Mouse (Mus musculus) c-Kit-positive CD71-positive TER-119-negative erythroid progenitor cells, embryonic 14.5 days (primary cell): ENCODE data around the gene Clic1.
"Not testable (repeated sequence)": the region's sequence is repeated elsewhere in the genome, so short reads cannot be mapped to it uniquely, and the experiment has no call there.

ENCODE experiments used
- DNase-seq: peaks from one replicate; pipeline ENCODE4 v3.0.0-alpha.2; 2013; ENCODE audit warnings: low read depth

The Clic1 gene

DNA sequence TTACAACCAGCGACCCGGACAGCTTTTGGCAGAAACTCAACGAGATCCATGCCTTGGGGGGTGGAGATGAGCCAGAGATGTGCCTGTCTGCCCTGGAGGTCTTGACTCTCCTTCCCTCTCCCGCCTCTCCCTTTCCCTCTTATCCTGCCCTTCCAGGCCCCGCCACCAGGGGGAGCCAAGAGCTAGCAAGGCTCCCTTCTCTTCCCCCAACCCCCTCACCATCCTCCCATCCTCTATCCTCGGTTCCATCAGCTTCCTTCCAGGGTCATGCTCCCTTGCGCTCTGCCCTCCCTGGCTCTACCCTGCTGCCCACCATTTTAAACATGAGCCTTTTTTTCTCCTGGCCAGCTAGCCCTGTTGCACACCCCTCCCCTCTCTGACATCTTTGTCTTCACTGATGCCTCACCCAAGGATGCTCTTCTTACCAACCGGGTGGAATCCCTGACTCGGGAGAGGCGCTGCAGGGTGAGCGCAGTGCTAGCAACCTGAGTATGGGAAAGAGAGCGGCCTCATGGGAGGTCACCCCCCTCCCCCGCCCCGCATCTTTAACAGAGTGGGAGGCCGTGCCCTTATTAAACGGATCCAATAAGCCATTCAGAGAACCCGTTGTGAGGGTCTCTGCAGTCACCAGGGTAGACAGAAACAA lies 28.5 kb upstream of the Clic1 start:
- peak; percentile 81 for DNase-seq

DNA sequence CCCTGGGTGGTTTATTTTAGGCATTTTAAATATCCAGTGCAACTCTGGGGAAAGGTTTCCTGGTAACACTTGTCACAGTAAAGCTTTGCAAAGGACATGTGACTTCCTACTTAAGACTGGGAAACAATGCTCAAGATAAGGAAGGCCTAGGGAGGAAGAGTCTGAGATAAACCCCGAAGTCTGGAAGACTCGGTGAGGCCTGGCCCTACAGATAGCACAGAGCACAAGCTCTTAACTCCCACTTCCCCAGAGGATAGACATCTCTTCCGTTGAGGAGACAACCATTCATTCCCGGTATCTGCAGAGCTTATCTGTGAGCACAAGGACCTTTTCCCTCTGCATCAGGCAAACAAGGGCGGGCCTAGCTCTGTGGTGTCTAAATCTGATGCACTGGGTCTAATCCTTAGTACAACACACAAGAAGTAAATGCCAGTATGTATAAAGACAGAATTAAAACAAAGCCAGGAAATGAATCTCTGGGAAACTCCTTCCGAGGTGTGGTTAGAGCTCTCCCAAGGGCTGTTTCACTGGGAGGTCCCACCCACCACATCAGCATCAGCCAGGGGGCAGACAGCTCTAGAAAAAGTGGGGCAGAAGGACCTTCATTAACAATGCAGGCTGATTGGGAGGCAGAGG lies 27.8 kb upstream of the Clic1 start:
- DNase-seq: peak; percentile 85

DNA sequence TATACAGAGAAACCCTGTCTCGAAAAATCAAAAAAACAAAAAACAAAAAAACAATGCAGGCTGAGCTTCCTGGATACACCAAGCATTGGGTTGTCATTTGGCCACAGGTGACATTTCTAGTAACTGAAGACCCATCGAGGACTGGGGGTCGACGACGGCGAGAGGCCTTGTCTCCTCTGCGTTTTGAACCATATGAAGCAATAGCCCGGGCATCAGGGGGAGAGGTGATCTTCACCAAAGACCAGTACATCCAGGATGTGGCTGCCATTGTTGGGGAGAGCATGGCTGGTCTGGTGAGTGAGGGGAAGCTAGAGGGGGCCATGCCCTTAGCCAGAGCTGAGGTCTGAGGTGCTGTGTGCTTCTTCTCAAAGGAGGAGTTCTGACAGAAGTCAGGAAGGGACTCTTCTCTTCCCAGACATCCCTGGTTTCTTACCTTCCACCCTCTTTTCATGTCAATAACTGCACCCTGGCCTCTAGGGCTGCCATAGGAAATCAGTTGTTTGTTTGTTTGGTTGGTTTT lies 27.2 kb upstream of the Clic1 start:
- no peak for DNase-seq

DNA sequence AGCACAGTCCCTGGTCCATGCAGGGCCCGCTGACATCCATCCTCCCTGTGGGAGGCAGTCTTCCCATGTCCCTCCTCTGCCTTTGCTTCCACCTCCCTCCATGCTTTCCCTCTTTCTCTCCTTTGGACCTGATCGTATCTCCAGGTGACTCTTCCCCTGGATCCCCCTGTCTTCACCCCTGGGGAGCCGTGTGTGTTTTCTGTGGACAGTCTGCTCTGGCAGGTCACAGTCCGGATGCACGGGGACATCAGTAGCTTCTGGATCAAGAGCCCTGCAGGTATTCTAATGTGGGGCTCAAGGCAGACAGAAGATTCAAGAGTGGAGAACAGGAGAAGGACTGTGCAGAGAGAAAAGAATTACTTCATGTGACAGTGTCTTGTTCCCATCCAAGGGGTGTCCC lies 26.5 kb upstream of the Clic1 start:
- no peak for DNase-seq

DNA sequence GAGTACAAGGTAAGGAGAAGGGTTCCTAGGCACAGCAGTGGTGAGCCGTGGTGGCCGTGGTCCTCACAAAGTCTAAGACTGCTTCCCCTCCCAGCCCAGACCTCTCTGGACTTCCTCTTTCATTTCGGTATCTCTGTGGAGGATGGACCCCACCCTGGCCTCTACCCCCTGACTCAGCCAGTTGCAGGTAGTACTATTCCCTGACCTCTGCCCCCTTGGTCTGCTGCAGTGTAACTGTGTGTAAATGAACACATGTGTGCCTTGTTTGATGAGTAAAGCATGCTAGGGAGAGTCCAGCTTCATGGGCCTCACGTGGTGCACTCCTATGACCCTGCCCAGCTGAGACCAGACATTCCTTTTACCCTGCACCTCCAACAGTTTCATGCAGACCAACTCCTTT lies 26.0 kb upstream of the Clic1 start:
- no peak for DNase-seq

DNA sequence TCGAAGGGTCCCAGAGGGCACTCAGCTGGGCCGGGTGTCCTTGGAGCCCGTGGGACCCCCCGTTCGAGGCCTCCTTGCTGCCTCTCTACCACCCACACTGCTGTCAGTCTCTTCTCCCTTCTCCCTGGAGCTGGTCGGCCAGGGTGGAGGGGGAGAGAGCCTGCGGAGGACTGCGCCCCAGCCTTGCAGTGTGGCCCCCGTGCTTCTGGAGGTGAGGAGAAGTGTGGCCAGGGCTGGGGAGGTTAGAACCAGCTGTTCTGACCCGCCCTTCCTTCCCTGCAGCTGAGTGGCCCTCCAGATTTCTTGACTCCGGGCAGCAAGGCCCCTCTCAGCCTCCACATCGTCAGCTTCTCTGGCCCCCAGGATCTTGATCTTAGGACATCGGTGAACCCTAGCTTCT lies 25.5 kb upstream of the Clic1 start:
- no peak for DNase-seq

DNA sequence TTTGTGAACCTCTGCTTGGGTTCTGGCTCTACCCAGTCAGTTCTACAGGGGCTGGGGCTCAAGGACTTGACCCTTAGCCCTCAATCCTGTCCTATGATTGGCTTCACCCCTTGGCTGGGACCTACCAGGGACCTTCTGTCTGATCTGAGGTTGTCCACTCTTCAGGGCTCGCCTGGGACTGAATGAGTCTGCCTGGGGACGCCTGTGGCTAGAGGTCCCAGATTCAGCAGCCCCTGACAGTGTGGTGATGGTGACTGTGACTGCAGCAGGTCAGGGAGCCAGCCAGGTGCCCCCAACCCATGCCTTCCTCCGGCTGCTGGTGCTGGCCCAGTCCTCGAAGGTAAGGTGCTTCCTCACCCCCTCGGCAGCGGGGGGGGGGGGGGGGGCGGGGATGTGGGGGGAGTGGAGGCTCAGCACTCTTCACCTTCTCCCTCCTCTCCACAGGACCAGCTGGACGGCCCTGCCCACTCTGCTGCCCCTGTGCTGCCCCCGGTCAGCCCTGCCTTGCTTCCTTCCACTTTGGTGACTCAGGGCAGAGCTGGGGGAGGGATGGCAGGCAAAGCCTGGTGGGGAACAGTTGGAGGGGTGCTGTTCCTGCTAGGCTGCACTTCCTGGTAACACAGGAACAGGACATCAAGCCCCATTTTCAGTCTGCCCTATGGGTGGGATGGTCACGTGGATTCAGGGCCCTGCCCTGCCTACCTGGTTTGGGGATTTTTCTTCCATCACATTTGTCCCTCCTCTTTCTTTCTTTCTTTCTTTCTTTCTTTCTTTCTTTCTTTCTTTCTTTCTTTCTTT lies 24.9 kb upstream of the Clic1 start:
- no peak for DNase-seq

DNA sequence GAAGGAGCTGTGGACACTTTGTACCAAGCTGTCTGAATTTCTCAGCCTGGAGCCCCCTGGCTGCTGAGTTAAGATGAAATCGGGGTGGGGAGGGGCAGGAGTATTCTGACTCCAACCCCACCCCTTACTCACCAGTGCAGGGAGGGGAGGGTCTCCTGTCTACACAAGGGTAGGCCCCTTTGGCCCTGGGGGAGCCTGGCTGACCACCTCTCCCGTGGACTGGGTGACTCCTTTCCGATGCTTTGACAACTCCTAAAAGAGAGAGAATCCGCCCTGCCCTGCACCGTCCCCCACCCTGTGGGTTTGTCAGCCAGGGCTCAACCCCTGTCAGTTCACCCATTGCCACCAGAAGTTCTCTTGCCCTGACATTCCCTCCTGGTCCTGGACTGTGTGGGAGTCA lies 23.6 kb upstream of the Clic1 start:
- no peak for DNase-seq

DNA sequence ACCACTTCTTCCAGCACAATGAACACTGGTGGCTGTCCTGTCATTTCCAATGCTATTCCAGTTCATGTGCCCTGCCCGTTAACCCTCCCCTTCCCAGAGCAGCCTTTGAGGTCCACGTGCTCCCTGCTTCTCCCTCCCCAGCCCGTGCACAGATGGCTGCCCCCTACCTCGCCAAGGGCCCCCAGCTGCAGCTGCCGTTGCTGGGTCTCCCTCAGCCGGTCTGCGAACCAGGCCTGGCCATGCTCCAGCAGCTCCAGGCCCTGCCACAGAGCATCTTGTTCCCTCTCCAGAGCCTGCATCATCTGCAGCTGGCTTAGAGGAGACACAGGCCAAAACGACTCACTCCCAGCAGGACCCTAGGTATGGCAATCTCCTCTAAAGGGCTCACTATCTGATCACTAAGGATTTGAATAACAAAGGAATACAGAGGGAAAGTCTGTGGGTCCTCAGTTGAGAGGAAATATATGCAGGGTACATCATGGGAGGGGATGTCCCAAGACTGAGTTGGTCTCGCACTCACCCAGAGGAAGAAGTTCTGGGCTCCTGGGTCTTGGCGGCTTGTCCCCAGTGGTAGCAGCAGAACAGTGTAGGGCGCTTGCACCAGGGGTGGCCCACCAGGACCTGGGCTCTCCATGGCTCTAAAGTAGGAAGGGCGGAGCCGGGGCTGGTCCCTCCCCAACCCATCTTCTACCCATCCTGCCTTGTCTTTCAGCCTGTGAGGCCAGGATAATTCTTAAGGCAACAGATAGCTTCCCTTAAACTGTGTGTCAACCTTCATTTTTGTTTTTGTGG lies 22.3 kb upstream of the Clic1 start, which contains the start of gene Sapcd1:
Sapcd1 (minus strand) TSS at position 740 of the 792 bp plus-strand sequence.
- DNase-seq: no peak

DNA sequence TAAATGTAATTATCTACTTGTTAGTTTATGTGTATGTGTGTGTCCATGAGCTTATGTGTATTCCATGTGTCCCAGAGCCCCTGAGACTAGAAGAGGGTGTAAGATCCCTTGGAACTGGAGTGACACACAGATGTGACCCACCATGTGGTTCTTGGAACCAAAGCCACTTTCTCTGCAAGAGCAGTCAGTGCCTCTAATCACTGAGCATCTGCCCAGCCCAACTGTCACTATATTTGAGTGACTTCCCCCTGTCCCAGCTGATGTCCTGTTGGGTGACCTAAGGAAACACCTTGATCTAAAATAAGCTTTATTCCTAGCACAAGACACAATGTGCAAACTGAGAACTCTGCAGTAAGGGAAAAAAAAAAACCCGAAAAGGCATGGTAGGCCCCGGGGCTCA lies 21.5 kb upstream of the Clic1 start:
- DNase-seq: no peak

DNA sequence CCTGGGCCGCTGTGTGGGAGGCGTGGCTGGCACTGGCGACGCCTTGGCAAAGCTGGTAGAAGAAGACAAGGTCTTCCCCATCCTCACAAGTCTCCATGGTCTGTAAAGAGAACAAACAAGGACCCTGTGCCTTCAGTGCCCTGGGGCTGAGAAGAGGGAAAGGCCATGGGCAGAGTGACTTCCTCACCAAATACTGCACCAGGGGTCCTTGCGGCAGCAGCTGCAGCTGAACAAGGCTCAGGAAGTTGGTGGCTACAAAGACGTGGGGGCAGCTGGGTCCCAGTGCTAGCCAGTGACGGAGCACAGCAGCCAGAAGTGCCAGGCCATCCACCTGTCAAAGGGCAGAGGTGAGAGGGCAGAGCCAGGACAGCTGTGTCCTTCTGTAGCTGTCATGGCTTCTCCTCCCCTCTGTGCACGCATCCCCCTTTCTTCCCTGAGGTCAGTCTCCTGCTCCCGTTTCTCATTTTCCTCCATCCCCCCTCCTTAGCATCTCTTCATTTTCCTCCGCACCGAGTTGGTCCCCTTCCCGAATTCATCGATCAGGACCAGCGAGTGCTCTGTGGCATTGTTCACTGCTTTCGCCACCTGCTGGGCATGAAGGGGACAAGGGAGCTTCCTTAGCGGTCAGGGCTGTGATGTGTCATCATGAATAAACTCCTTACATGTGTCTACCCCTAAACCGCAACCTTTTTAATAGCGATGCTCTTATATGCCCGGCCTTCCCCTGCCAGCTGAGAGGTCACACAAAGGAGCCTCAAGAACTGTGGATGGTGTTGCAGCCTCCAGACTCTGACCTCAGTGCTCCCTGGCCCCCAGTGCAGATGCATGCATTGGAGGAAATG lies 19.9 kb upstream of the Clic1 start:
- no peak for DNase-seq

DNA sequence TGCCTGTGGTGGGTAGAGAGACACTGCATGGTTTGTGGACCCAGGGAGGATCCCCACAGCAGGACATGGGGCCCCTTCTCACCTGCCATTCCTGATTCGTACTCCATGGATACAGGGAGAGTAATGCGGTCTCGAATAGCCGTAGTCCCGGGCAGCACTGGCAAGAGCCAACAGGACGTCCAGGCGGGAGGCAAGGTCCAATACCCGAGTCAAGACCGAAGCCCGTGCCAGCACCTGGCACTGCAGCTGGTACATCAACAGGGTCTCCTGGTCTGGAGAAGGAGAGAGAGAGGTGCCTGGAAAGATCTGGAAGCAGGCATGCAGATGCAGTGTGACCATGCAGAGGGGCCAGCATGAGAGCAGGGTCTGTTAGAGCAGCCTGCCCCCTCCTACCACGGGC lies 18.5 kb upstream of the Clic1 start:
- DNase-seq: no peak

DNA sequence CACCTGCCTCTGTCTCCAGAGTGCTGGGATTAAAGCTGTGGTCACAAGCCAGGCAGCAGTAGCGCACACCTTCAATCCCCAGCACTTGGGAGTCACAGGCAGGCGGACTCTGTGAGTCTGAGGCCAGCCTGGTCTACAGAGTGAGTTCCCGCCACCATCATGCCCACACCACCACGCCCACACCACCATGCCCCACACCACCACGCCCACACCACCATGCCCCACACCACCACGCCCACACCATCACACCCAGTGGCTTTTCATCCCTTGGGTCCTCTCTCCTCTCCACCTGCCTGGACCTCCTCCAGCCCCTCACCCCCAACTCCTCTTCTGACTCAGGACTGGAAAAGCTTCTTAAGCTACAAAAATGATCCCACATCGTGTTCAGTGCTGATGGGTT lies 17.9 kb upstream of the Clic1 start:
- DNase-seq: no peak

DNA sequence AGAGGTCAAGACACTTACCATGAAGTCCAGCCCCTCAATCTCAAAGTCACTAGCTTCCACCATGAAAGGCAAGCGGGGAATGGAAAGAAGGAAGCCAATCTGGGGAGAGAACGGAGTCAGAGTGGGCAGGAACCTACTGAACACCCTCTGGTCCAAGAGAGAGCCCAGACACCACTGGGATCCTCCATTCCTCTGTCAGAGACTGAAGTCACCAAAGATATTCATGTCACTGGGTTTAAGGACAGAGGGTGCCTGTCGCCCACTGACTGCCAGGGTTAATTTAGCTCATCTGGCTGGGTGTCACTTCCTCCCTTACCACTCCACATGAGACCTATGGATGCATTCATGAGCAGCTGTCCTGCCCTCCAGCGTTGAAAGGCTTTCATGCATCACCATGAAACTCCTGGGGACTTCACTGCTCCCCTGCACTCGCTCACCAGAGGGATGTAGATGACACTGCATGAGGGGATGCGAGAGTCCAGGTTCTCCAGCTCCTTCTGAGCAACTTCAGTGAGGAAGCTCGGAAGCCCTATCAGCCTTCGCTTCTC lies 17.4 kb upstream of the Clic1 start:
- DNase-seq: no peak

DNA sequence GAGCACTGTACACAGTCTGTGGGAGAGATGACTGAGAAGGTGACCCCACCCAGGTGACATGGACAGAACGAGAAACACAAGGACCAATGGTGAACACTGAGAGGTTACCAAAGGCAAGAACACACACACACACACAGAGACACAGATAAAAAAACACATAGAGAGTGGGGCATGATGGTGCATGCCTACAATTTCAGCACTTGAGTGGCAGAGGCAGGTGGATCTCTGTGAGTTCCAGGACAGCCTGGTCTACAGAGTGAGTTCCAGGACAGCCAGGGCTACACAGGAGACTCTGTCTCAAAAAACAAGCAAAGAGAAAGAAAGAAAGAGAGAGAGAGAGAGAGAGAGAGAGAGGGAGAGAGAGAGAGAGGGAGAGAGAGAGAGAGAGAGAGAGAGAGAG lies 16.1 kb upstream of the Clic1 start:
- not testable (repeated sequence) for DNase-seq

DNA sequence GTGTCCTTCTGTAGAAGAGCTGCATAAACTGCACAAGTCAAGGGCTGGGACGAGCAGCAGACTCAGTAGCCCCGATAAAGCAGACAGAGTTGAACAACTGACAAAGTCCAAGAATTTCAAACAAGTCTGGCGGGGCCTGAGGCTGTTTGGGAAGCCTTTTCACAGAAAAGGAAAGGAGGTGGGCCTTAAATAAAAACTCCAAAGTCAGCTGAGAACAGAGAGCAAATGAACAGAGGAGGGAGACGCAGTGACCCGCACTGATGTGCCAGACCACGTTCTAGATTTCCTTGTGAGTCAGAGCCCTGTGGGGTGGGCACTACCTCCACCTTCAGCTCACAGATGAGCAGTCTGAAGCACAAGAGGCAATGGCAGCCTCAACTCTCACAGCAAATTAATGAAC lies 14.9 kb upstream of the Clic1 start:
- DNase-seq: no peak

DNA sequence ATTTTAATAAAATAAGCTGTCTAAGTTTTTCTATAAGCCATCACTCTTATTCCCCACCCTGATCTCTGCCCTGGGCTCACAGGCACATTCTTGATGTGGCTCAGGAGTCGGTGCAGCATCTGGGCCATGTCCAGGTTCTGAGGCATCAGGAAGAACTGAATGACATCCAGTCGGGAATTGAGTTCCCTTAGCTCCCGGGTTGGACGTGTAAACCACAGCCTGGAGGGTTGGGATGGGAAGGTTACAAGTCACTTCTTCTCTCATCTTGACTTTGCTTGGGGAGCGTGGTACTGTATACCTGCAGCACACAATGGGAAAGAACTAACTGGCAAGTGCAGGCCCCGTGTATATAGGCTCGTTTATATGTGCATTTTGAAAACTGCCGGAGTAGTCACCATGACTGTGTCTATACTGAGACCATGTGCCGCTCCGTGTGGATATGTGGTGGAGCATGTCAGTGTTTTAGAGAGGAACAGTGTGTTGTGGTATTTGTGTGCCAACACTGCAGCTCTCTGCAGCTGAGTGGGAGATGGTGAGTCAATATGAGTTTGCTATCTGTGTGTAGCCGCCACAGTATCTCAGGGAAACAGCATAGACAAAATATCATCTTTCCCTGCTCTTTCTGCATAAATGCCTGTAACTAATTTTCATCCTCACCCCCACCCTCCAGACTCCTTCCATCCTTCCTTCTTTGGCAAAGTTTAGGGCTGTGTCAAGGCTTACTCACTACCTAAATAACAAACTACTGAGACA lies 10.5 kb upstream of the Clic1 start:
- no peak for DNase-seq

DNA sequence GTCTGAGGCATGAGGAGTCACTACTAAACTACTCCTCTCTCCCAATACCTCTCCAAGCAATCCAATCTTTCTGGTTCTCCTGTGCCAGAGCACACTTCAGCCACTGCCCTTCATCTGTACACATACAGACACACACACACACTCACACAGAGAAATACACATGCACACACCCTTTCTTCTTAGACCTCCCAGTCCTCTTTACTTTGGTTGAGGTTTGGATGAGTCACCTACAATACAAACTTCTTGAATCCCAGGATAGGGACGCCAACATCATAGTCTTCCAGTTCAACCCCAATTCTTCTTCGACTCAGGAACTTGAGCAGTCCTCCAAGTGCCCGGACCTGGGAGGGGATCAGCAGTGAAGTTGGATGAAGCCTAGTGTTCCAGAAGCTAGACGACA lies 6.0 kb upstream of the Clic1 start:
- DNase-seq: no peak

DNA sequence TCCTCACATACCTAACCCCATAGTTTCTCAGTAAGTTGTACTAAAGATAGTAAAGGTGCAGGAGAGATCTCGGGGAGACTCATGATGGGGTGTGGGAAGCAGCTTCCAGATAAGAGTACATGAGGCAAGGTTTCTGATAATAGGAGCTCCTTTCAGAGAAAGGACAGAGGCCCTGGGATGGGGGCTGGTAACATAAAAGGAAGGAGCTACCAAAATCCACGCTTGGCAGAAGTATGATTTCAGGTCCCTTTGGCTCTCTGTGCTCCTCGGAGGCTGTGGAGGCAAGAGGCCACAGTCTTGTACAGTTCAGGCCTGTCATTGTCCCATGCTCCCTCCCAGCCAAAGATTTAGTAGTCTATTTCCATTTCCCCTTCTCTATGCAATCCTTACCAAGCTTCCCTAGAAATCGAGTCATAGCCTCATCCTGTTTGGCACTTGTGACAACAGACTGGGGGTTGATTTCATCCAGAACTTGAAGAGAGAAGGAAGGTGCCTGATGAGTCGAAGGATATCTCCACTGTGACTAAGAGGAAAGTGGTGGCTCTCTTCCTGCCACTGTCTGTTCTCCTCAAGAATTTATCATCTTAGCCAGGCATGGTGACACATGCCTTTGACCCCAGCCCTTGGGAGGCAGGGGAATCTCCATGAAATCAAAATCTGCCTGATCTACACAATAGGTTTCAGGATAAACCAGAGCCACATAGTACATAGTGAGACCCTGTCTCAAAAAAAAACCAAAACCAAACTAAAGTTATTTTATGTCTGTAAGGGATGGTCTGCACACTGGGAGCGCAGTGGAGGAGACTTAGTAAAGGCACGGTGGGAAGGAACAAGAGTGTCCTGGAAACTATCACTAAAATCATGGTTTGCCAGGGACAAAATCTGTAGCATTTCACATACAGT lies 4.6 kb upstream of the Clic1 start:
- DNase-seq: peak; percentile 78
